Mouse (Mus musculus): Measurements from ENCODE around the gene Acsf3. TPM values are rescaled to one million over a fixed set of nuclear protein-coding genes. Genes with fewer than 3 reads are reported as not detected.

Acsf3 gene
- 10 to 100 TPM; 11.1 to 16.4 TPM for total RNA-seq (2021)
- long read RNA-seq, experiment 1, partial matches to known transcripts, result 1 of 4 reads
- long read RNA-seq, experiment 1, other reads (novel, unspliced or antisense), result 1 of 4 reads
- long read RNA-seq, experiment 2, partial matches to known transcripts, result 3 of 5 reads
- long read RNA-seq, experiment 2, other reads (novel, unspliced or antisense), result 0 of 5 reads

- peak within 1 kb of the TSS; percentile 74 for H3K4me3 ChIP-seq
- H3K27ac ChIP-seq, result peak within 1 kb of the TSS; percentile 88
- TF ChIP-seq CTCF (IDR thresholded peaks at IDR 0.05), result 0 out of 2 replicates have a peak, but pooled peaks have one; percentile 1
- DNase-seq, result peak; percentile 66
- intact Hi-C loops (cut with DNase I), result loop anchor here (2.0 kb wide), 1 partner anchor 97 kb away; no protein-coding TSS in a partner anchor
Measured at GRCm38 (mm10) chr8:122775285-122776155, at the start of gene Acsf3. Acsf3 (plus strand) TSS chr8:122775486.

DNA sequence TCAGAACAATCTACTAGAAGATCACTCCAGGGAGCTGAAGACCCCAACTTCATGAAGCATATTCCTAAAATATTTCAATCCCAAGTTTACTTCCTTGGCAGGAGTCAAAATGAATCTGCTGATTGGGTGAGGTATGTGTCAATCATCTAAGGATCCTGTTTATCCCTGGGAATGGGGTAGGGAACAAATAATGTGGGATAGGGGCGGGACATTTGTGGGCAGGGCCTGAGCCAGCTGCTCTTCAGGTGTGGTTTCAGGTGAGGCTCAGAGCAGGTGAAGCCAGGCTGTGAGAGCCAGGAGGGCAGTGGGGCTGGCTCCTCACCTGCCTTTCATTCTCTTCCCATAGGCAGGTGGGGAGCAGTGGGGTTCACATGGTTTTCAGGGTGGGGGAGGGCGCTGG lies 48.5 kb upstream of the Acsf3 start:
- intact Hi-C loops (cut with DNase I), result no loop called here
- Histone ChIP-seq H3K4me3 (no peak overlapping the region), H3K27ac (peak overlapping the region; percentile 72)
- no peak for DNase-seq
- TF ChIP-seq CTCF (IDR thresholded peaks at IDR 0.05), result no peak

DNA sequence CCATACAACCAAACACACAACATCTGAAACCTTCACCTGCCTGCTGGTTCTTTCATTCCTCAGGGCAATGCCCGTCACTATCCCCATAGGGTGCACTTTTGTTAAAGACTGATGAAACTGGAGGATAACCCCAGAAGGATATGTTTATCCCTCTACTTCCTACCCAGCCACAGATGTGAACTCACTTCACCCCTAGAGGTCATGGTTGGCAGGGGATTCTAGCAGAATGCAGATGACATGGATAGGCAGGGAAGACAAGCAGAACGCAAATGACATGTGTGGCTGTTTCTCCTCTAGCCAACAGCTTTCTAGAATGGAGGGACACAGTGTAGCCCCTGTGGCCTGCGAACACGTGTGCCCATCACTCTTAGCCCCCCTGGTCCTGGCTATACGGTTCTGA lies 47.9 kb upstream of the Acsf3 start:
- no peak for TF ChIP-seq CTCF (IDR thresholded peaks at IDR 0.05)
- H3K27ac ChIP-seq, result no peak overlapping the region
- intact Hi-C loops (cut with DNase I), result no loop called here

GRCm38 (mm10) chr8:122728630-122729029 lies 46.7 kb upstream of the Acsf3 start:
- no peak overlapping the region for H3K27ac ChIP-seq
- no peak for TF ChIP-seq CTCF (IDR thresholded peaks at IDR 0.05)
- DNase-seq, result no peak
- no peak overlapping the region for H3K4me3 ChIP-seq
- intact Hi-C loops (cut with DNase I), result no loop called here

More for the DNA sequence above, 47.9 kb upstream of the Acsf3 start:
- 0 out of 2 replicates have a peak overlapping the region, but pooled peaks have one; percentile 13 for H3K4me3 ChIP-seq
- no peak for DNase-seq

GRCm38 (mm10) chr8:122735110-122735509 lies 40.2 kb upstream of the Acsf3 start:
- no peak for TF ChIP-seq CTCF (IDR thresholded peaks at IDR 0.05)
- intact Hi-C loops (cut with DNase I), result no loop called here
- H3K27ac ChIP-seq, result no peak overlapping the region
- no peak for DNase-seq
- no peak overlapping the region for H3K4me3 ChIP-seq

GRCm38 (mm10) chr8:122735542-122736473 lies 39.5 kb upstream of the Acsf3 start:
- TF ChIP-seq CTCF (IDR thresholded peaks at IDR 0.05), result no peak
- Histone ChIP-seq H3K27ac (no peak overlapping the region), H3K4me3 (no peak overlapping the region)
- DNase-seq, result no peak
- intact Hi-C loops (cut with DNase I), result no loop called here

DNA sequence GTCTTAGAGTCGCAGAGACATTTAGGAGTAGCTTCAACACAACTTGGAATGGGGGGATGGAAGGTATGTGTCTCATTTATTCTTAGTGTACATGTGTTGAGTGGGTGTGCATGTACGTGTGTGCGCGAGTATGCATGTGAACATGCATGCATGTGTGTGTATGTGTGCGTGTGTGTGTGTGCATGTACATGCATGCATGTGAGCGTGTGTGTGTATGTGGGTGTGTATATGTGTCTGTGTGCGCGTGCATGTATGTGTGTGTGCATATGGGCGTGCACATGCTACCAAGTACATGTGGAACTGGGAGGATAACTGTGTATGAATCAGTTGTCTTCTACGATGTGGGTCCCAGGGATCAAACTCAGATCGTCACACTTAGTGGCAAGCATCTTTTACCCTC lies 38.7 kb upstream of the Acsf3 start:
- intact Hi-C loops (cut with DNase I), result no loop called here
- H3K27ac ChIP-seq, result no peak overlapping the region
- DNase-seq, result no peak
- no peak overlapping the region for H3K4me3 ChIP-seq
- TF ChIP-seq CTCF (IDR thresholded peaks at IDR 0.05), result no peak

GRCm38 (mm10) chr8:122737071-122737470 lies 38.2 kb upstream of the Acsf3 start:
- no peak for TF ChIP-seq CTCF (IDR thresholded peaks at IDR 0.05)
- intact Hi-C loops (cut with DNase I), result no loop called here
- Histone ChIP-seq H3K4me3 (no peak overlapping the region), H3K27ac (no peak overlapping the region)
- DNase-seq, result no peak

- H3K27ac ChIP-seq, result no peak overlapping the region
- intact Hi-C loops (cut with DNase I), result no loop called here
- H3K4me3 ChIP-seq, result no peak overlapping the region
- DNase-seq, result no peak
- TF ChIP-seq CTCF (IDR thresholded peaks at IDR 0.05), result no peak
Measured at GRCm38 (mm10) chr8:122737886-122738285, 37.4 kb upstream of the Acsf3 start.

DNA sequence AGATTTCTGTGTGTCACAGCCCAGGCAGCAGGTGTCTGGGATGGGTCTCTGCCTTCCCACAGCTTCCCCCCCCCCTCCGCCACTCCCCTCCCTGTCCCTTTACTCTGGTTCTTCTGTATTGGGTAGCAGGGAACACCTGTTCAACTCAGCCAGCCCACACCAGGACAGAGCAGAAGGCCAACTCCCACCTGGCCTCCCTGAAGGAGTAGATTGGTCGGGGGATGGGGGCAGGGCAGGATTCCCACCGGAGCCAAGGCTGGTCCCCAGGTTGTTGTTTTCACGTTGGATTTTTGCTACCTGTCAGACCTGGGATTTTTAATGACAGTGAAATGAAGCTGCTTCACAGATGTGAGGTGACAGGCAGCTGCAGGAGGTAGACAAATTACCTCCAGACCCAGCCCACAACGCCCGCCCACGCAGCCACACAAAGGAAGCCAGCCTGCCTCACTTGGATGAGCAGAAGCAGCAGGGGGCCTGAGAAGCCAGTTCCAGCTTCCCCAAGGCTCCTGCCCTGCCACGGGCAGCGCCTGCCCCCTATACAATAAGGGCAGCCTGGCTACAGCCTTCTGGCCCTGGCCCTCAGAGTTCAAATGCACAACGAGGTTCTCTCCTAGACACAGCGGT lies 36.1 kb upstream of the Acsf3 start:
- DNase-seq, result no peak
- H3K4me3 ChIP-seq, result no peak overlapping the region
- intact Hi-C loops (cut with DNase I), result no loop called here

DNA sequence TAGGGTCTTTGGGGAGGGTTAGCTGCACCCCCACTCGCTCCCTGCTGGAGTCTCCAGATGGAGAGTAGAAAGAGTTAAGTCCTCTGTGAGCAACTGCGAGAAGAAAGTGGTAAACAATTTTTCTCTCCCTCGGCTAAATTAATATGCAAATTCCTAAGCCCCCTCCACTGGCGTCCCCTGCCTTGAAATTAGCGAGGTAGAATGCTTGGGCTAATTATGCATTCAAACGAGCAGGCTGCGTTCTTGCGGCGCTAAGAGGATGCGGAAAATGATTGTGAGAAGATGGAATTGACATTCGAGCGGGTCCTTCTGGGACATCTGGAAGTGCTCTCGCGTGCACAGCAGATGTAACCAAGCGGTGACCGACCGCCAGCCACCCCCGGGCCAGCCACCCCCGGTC lies 32.8 kb upstream of the Acsf3 start:
- Histone ChIP-seq H3K27ac (no peak overlapping the region), H3K4me3 (no peak overlapping the region)
- DNase-seq, result no peak
- intact Hi-C loops (cut with DNase I), result no loop called here
- no peak for TF ChIP-seq CTCF (IDR thresholded peaks at IDR 0.05)

More for the DNA sequence above, 36.1 kb upstream of the Acsf3 start:
- no peak overlapping the region for H3K27ac ChIP-seq
- TF ChIP-seq CTCF (IDR thresholded peaks at IDR 0.05), result no peak
